Mouse (Mus musculus) embryonic fibroblast, embryonic 13.5 days (primary cell): ENCODE data around the gene Cdk17.

Experiments
- CTCF ChIP-seq: IDR thresholded peaks from 2 replicates; pipeline ENCODE4 v1.5.1; 2011; ENCODE audit warnings: mild to moderate bottlenecking, control low read depth, low read length, moderate library complexity, borderline replicate concordance; ENCODE audit not compliant: insufficient read depth
- POLR2A ChIP-seq: IDR thresholded peaks from 2 replicates; pipeline ENCODE4 v1.6.1; 2011; ENCODE audit warnings: low read depth, mild to moderate bottlenecking, control low read depth, low read length, moderate library complexity

- TF ChIP-seq CTCF (no peak), POLR2A (no peak)
These were observed 34.6 kb upstream of the Cdk17 start for GRCm38 (mm10) chr10:93126025-93126424.
